Mouse (Mus musculus) cerebellum, postnatal 25 days (tissue): ENCODE measurements around the gene Atp5d.

Experiments used
- DNase-seq, 2 experiments: peaks; one replicate each; pipeline ENCODE4 v3.0.0; 2021; ENCODE audit warnings: mixed read lengths in 2 of 2

Gene Atp5d

GRCm38 (mm10) chr10:80141243-80141642 is 2.8 kb downstream of the Atp5d start:
- DNase-seq = peak; percentile 97 to 99

- peak; percentile 93 to 96 for DNase-seq
Observed at GRCm38 (mm10) chr10:80141786-80142529, 3.5 kb downstream of the Atp5d start.

- no peak for DNase-seq
Observed at GRCm38 (mm10) chr10:80142530-80142925, 4.1 kb downstream of the Atp5d start.

GRCm38 (mm10) chr10:80143664-80144063 is 5.2 kb downstream of the Atp5d start:
- DNase-seq = no peak

- DNase-seq = no peak
Observed at GRCm38 (mm10) chr10:80144159-80144558, 5.7 kb downstream of the Atp5d start.

- DNase-seq = peak; percentile 82 to 89
Observed at GRCm38 (mm10) chr10:80144864-80145838, 6.7 kb downstream of the Atp5d start.

- DNase-seq = peak in 1 of 2 experiments; percentile 73
Observed at GRCm38 (mm10) chr10:80145896-80146295, 7.5 kb downstream of the Atp5d start.

- DNase-seq = peak in 1 of 2 experiments; percentile 53
Observed at GRCm38 (mm10) chr10:80146568-80147011, 8.2 kb downstream of the Atp5d start.

- peak in 1 of 2 experiments; percentile 49 for DNase-seq
Observed at GRCm38 (mm10) chr10:80147146-80147718, 8.8 kb downstream of the Atp5d start.

- DNase-seq = peak; percentile 68 to 81
Observed at GRCm38 (mm10) chr10:80147719-80148601, 9.5 kb downstream of the Atp5d start, which contains the start of gene Midn. Gene Midn (plus strand): TSS chr10:80148272.

- peak; percentile 96 to 98 for DNase-seq
Observed at GRCm38 (mm10) chr10:80148610-80149290, 10.3 kb downstream of the Atp5d start.

GRCm38 (mm10) chr10:80149291-80150225 is 11.1 kb downstream of the Atp5d start:
- peak; percentile 96 to 98 for DNase-seq

GRCm38 (mm10) chr10:80150226-80151210 is 12.1 kb downstream of the Atp5d start:
- peak; percentile 75 to 80 for DNase-seq

- peak; percentile 68 to 77 for DNase-seq
Observed at GRCm38 (mm10) chr10:80151211-80152034, 13.0 kb downstream of the Atp5d start.

GRCm38 (mm10) chr10:80152071-80152872 is 13.8 kb downstream of the Atp5d start:
- peak in 1 of 2 experiments; percentile 49 for DNase-seq

- DNase-seq = peak in 1 of 2 experiments; percentile 60
Observed at GRCm38 (mm10) chr10:80152873-80153260, 14.4 kb downstream of the Atp5d start.

- no peak for DNase-seq
Observed at GRCm38 (mm10) chr10:80153713-80154112, 15.3 kb downstream of the Atp5d start.
